Mouse (Mus musculus): ENCODE results near the gene Tmem127. TPM values are rescaled to one million over a fixed set of nuclear protein-coding genes. Genes with fewer than 3 reads are reported as not detected.

Gene Tmem127
- polyA plus RNA-seq (2014; fragmentation: Illumina TruSeq; extraction: RNeasy Lipid Tissue Mini Kit (QIAGEN cat#74804)), result 58.5 TPM

GRCm38 (mm10) chr2:127247592-127248333 lies at the start of gene Tmem127, which contains the start of gene Ciao1:
TSS of gene Tmem127 (plus strand) at chr2:127247908.
TSS of gene Ciao1 (minus strand) at chr2:127247816.

GRCm38 (mm10) chr2:127207547-127208451 lies 39.9 kb upstream of the Tmem127 start, which contains the start of the genes 1810024B03Rik and Snrnp200:
TSS of gene 1810024B03Rik (minus strand) at chr2:127208280.
TSS of gene Snrnp200 (plus strand) at chr2:127208386.

GRCm38 (mm10) chr2:127269491-127270299 lies 22.0 kb downstream of the Tmem127 start, which contains the start of gene Stard7:
TSS of gene Stard7 (plus strand) at chr2:127270218.

Other genes starting within 250 kb of the Tmem127 start
- gene Ap4e1, start 239.2 kb upstream of the Tmem127 start, polyA plus RNA-seq (2014; fragmentation: Illumina TruSeq; extraction: RNeasy Lipid Tissue Mini Kit (QIAGEN cat#74804)), result 31.5 TPM
- gene Blvra, start 177.2 kb upstream of the Tmem127 start, polyA plus RNA-seq (2014; fragmentation: Illumina TruSeq; extraction: RNeasy Lipid Tissue Mini Kit (QIAGEN cat#74804)), result 19.2 TPM
- gene Ncaph, start 114.0 kb upstream of the Tmem127 start, polyA plus RNA-seq (2014; fragmentation: Illumina TruSeq; extraction: RNeasy Lipid Tissue Mini Kit (QIAGEN cat#74804)), result 32.9 TPM
- gene Itpripl1, start 104.5 kb upstream of the Tmem127 start, polyA plus RNA-seq (2014; fragmentation: Illumina TruSeq; extraction: RNeasy Lipid Tissue Mini Kit (QIAGEN cat#74804)), result 2.9 TPM
- gene 1810024B03Rik, start 39.6 kb upstream of the Tmem127 start, polyA plus RNA-seq (2014; fragmentation: Illumina TruSeq; extraction: RNeasy Lipid Tissue Mini Kit (QIAGEN cat#74804)), result 1.1 TPM
- 36.3 TPM for gene Snrnp200, start 39.5 kb upstream of the Tmem127 start, polyA plus RNA-seq (2014; fragmentation: Illumina TruSeq; extraction: RNeasy Lipid Tissue Mini Kit (QIAGEN cat#74804))
- gene Ciao1, start 92 bp upstream of the Tmem127 start, polyA plus RNA-seq (2014; fragmentation: Illumina TruSeq; extraction: RNeasy Lipid Tissue Mini Kit (QIAGEN cat#74804)), result 33.0 TPM
- gene Stard7, start 22.3 kb downstream of the Tmem127 start, polyA plus RNA-seq (2014; fragmentation: Illumina TruSeq; extraction: RNeasy Lipid Tissue Mini Kit (QIAGEN cat#74804)), result 138 TPM
- gene Dusp2, start 88.3 kb downstream of the Tmem127 start, polyA plus RNA-seq (2014; fragmentation: Illumina TruSeq; extraction: RNeasy Lipid Tissue Mini Kit (QIAGEN cat#74804)), result not detected
- 0.88 TPM for gene Astl, start 90.7 kb downstream of the Tmem127 start, polyA plus RNA-seq (2014; fragmentation: Illumina TruSeq; extraction: RNeasy Lipid Tissue Mini Kit (QIAGEN cat#74804))
- not detected for gene Adra2b, start 115.3 kb downstream of the Tmem127 start, polyA plus RNA-seq (2014; fragmentation: Illumina TruSeq; extraction: RNeasy Lipid Tissue Mini Kit (QIAGEN cat#74804))
- gene Gpat2, start 177.3 kb downstream of the Tmem127 start, polyA plus RNA-seq (2014; fragmentation: Illumina TruSeq; extraction: RNeasy Lipid Tissue Mini Kit (QIAGEN cat#74804)), result not detected
- 5.8 TPM for gene Fahd2a, start 196.7 kb downstream of the Tmem127 start, polyA plus RNA-seq (2014; fragmentation: Illumina TruSeq; extraction: RNeasy Lipid Tissue Mini Kit (QIAGEN cat#74804))

Data from ovary, adult 10 weeks (tissue).